Mouse (Mus musculus): ENCODE results near the gene Aurka. TPM values are rescaled to one million over a fixed set of nuclear protein-coding genes. Genes with fewer than 3 reads are reported as not detected.
A peak's percentile ranks its signal among the peaks of the same experiment; 100 is the strongest.

The Aurka gene
- total RNA-seq, 2 experiments from 2014 or later = 50.9 to 86.9 TPM

DNA sequence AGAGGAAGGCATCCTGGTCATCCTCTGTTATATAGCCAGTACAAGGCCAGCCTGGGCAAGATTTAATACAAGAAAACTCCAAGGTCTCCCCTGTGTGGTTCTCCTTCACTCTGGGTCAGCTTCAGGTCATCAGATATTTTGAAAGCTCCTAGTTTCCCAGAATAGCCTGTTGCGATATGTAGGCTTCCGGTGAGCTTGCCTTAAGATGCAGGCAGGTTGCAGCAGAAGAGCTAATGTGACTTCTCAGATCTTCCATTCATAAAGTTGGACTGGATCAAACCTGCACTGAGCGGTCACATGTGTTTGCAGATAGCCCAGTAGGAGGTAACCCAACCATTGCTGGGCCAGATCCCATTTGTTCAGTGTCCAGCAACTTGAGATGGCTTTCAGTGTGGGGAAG is 14.4 kb upstream of the Aurka start:
- peak; percentile 72 for ATAC-seq (replicated peaks; ENCODE audit: poor library complexity)

GRCm38 (mm10) chr2:172381898-172382297 is 11.6 kb upstream of the Aurka start:
- peak; percentile 29; the same call in 1 of the 2 replicates for ATAC-seq (replicated peaks; ENCODE audit: poor library complexity)

DNA sequence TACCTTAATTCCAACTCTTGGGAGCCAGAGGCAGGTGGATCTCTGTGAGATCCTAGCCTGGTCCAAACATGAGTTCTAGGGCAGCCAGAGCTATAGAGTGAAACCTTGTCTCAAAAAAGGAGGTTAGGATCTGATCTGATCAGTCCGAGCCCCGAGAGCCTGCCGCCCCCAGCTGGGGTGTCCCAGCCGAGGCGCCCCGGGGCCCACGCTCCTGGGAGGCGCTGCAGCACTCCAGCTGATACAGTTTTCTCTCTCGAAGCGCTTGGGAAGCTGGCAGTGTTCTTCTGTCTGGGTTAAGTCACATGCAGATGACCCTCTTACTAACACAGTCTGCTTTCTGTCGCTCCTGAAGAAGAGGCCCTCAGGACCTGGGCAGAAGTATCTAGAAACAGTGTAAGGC is 11.0 kb upstream of the Aurka start:
- ATAC-seq (replicated peaks; ENCODE audit: poor library complexity) = no peak

DNA sequence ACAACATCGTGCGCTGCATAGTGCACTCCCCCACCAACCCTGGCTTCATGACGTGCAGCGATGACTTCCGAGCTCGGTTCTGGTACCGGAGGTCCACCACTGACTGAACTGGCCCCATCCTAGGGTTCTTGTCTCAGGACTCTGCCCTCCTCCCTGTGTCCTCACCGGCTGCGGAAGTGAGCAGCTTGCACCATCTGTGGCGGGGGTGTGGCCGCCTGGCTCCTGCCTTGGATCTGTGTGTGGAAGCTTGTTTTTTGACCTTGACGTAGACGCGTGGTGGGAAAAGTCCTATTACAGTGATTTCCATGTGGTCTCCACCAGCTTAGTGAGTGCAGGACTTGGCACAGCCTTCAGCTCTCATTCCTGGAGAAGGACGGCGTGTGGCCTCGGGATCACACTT is 10.2 kb upstream of the Aurka start:
- no peak for ATAC-seq (replicated peaks; ENCODE audit: poor library complexity)

DNA sequence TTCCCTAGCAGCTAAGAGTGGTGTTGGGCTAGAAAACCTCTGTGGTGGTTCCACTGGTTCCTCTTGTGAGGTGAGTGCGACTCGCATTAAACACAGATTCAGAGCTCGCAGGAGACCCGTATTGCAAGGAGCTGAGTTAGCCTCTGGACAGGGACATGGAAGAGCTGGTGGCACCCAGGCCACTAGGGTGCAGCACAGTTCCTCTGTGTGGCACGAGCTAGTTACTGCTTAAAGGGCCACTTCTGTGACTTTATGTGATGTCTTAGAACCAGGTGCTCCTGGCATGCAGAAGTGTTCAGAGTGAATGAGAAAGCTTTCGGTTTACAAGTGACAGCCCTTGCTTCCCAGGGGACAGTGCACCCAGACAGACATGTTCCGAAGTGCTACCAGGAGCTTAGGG is 8.0 kb upstream of the Aurka start:
- ATAC-seq (replicated peaks; ENCODE audit: poor library complexity) = peak; percentile 85

GRCm38 (mm10) chr2:172376999-172377515 is 6.7 kb upstream of the Aurka start:
- ATAC-seq (replicated peaks; ENCODE audit: poor library complexity) = no peak

GRCm38 (mm10) chr2:172376551-172376950 is 6.2 kb upstream of the Aurka start:
- ATAC-seq (replicated peaks; ENCODE audit: poor library complexity) = no peak

DNA sequence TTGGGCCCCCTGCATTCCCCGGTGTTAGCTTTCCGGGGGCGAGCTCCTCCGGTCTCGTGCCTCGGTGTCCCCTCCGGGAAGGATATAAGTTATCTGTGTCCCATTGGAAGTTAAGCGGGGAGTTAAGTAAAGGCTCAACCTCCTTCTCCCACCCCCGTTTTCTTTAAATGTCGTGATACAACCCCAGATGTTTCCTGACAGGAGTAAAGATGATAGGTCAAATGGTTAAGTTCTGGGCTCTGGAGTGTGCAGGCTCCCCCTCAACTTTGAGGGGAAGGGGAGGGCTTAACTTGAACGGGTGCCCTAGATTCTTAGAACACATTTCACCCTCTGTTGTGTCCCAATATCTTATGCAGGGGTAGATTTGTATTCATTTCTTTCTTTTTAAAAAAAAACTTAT is 923 bp upstream of the Aurka start:
- ATAC-seq (replicated peaks; ENCODE audit: poor library complexity) = no peak

- no peak for ATAC-seq (replicated peaks; ENCODE audit: poor library complexity)
These were observed 7.2 kb downstream of the Aurka start for GRCm38 (mm10) chr2:172363176-172363575.

- ATAC-seq (replicated peaks; ENCODE audit: poor library complexity) = no peak
These were observed 14.5 kb downstream of the Aurka start for GRCm38 (mm10) chr2:172355833-172356232.

- ATAC-seq (replicated peaks; ENCODE audit: poor library complexity) = no peak
These were observed 15.6 kb downstream of the Aurka start for GRCm38 (mm10) chr2:172354761-172355160.

DNA sequence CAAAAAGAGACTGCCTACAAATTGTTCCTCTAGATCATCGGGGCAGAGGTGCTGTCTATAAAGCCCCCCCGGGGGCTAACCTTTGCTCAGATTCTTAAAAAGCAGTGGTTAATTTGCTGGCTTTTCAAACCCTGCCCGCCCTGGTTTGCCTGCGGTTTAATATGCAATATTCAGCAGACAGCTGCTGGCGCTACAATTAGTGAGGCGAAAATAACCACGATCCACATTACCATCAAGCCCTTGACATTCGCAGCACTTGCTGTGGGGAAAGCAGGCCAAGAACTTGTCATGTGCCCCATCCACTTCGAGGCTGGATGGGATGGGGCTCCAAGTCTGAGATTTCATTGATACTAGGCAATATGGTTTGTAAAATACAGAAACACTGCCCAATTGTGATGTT is 17.1 kb downstream of the Aurka start:
- ATAC-seq (replicated peaks; ENCODE audit: poor library complexity) = no peak

DNA sequence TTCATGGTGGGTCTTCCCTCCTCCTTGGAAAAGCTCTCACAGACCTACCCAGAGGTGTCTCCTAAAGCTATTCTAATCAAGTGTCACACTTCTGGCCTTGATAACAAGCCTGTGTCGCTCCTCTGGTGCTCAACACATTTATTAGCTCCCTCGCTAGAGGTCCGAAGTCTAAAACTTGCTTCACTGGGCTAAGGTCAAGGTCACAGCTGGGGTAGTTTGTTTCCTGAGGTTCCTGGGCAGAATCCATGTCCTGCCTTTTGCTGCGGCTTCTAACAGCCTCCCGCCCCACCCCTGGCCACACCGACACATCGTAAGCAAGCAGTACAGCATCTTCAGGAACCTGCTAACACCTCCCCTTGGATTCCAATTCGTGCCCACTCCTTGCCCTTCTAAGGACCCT is 19.6 kb downstream of the Aurka start:
- no peak for ATAC-seq (replicated peaks; ENCODE audit: poor library complexity)

- ATAC-seq (replicated peaks; ENCODE audit: poor library complexity) = no peak
These were observed 20.6 kb downstream of the Aurka start for GRCm38 (mm10) chr2:172349776-172350175.

GRCm38 (mm10) chr2:172348297-172348950 is 21.9 kb downstream of the Aurka start:
- peak; percentile 43 for ATAC-seq (replicated peaks; ENCODE audit: poor library complexity)

DNA sequence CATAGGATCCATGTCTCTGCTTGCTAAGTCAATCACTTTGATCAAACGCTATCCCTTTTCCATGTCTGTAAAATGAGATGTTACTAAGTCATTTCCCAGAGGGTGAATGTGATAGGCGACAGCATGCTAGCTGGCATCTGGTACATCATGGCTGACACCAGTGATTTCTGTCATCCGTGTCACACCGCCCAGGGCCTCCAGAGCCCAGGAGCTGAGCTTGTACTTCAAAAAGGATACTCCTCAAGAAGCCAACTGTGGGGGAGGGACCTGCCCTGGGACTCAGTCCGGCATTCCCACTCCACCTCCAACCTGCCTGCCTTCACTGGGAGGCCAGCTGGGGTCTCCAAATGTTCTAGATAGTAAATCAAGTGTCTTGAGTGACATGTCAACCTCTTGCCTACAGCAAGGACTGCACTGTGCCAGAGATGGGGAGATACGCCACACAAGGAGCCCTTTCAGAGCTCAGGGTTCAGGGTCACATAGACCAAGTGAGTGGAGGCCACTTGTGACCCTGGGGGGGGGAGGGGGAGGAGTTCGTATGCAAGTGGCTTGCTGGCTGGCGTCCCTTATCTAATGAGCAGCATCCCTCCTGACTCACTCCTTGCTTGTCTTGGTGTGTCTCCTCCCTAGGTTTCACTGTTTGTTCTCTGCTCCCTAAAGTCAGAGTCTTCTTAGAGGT is 23.3 kb downstream of the Aurka start:
- ATAC-seq (replicated peaks; ENCODE audit: poor library complexity) = peak; percentile 9

- peak; percentile 7 for ATAC-seq (replicated peaks; ENCODE audit: poor library complexity)
These were observed 24.1 kb downstream of the Aurka start for GRCm38 (mm10) chr2:172346034-172346929.

DNA sequence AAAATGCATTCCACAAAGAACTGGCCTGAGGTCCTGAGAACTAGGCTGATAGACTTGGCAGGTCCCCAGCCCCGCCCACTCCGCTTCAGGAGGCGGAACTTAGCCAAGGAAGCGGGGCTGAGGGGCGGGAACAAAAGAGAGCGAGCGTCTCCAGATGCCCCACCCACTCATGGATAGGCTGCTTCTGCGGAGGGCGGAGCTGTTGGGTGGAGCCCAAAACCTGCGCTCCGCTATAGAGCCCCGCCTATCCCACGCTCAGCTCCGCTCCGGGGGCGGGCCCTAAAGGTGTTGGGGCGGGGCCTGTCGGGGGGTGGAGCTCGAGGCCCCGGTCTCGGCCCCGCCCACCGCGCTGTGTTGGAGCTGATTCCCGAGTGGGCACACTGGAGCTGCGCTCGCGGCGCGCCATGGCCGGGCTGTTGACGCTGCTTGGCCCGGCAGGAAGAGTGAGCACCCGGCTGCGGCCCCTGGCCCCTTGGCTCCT is 25.0 kb downstream of the Aurka start, which contains the start of gene Fam210b:
TSS of gene Fam210b (plus strand) at position 308 of the 481 bp plus-strand sequence.
- ATAC-seq (replicated peaks; ENCODE audit: poor library complexity) = peak; percentile 77

- no peak for ATAC-seq (replicated peaks; ENCODE audit: poor library complexity)
These were observed 25.7 kb downstream of the Aurka start for GRCm38 (mm10) chr2:172344669-172345068.

DNA sequence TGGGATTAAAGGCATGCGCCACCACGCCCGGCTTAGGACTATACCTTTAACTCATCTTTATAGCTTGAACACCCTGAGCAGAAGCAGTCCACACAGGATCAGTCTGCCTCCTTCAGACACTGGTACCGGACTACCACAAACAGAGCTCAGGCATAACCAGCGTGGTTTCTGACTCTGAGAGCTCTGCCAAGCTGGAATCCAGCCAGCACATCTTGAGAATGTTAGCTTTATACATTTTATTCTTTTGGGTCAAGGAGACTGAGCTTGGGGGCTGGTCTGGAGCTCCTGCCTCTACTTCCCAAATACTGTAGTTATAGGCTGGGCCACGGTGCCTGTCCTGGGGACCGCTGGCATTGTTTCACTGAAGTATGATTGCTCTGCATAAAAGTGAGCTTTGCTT is 26.6 kb downstream of the Aurka start:
- ATAC-seq (replicated peaks; ENCODE audit: poor library complexity) = no peak

DNA sequence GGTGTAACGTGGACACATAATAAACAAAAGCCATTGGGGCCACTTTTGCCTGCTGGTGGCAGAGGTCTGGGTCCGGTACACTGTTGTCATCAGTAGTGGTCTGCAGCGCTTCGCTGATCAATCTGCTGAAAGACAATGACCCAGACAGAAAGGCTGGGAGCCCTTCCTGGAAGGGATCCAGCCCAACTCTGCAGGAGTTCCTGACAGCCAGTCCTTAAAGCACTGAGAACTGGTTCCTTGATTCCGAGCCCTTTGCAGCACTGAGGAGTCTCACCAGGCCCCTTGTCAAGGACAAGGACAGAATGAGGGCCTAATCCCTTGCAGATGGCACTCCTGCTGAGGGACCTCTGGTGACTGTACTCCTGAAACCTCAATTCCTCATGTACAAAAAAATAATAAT is 28.7 kb downstream of the Aurka start:
- ATAC-seq (replicated peaks; ENCODE audit: poor library complexity) = no peak
